8 mouse cellular contexts compared by ENCODE assay signal in genomic region chr9:123845120-123845519, GRCm38 (mm10). TPM values are rescaled to one million over a fixed set of nuclear protein-coding genes. Genes with fewer than 3 reads are reported as not detected.
A peak's percentile ranks its signal among the peaks of the same experiment; 100 is the strongest.
DNase-seq lines count a peak whose midpoint lies in the region; ATAC-seq lines count a peak whose summit lies in the region.

No protein-coding gene starts in this region.

- H3K4me1 ChIP-seq in kidney, embryonic 15.5 days = peaks cover 3% of the 10 kb centered on the region
- peaks cover 41% of the 10 kb centered on the region for H3K4me1 ChIP-seq in heart, embryonic 12.5 days (replicated peaks)
- peaks cover 2% of the 10 kb centered on the region for H3K4me1 ChIP-seq in hindbrain, embryonic 16.5 days (ENCODE audit: control insufficient read depth, insufficient read depth, low read depth, low read length)

- WGBS in kidney, embryonic 15.5 days = 58% methylated on average over 3 of the region's 3 CpGs
- 8% methylated on average over 3 of the region's 3 CpGs for WGBS in heart, embryonic 12.5 days
- 71% methylated on average over 3 of the region's 3 CpGs for WGBS in hindbrain, embryonic 16.5 days

- peak; percentile 16 for DNase-seq in kidney, adult 9 months
- DNase-seq in adrenal gland, postnatal 10 days = peak; percentile 16
- DNase-seq in lung, postnatal 4 days = peak; percentile 24 to 34
- DNase-seq in neural tube, embryonic 10.5 days (ENCODE audit: extremely low spot score, low spot score) = no peak
- DNase-seq in frontal cortex, adult 2 months (ENCODE audit: extremely low spot score in 1 of 2, low spot score in 1 of 2) = no peak

- H3K4me3 ChIP-seq in kidney, embryonic 15.5 days (replicated peaks) = no peak overlapping the region
- no peak overlapping the region for H3K4me3 ChIP-seq in heart, embryonic 12.5 days
- no peak overlapping the region for H3K4me3 ChIP-seq in hindbrain, embryonic 16.5 days (ENCODE audit: low read length)

- H3K27me3 ChIP-seq in kidney, embryonic 15.5 days = no peaks in the 10 kb centered on the region
- no peaks in the 10 kb centered on the region for H3K27me3 ChIP-seq in heart, embryonic 12.5 days (replicated peaks)
- no peaks in the 10 kb centered on the region for H3K27me3 ChIP-seq in hindbrain, embryonic 16.5 days (replicated peaks; ENCODE audit: control insufficient read depth, insufficient read depth, low read length)

- no peaks in the 10 kb centered on the region for H3K9me3 ChIP-seq in kidney, embryonic 15.5 days (replicated peaks)
- no peaks in the 10 kb centered on the region for H3K9me3 ChIP-seq in heart, embryonic 12.5 days (replicated peaks)
- H3K9me3 ChIP-seq in hindbrain, embryonic 16.5 days (ENCODE audit: control insufficient read depth, low read length) = no peaks in the 10 kb centered on the region

- peaks cover 20% of the 10 kb centered on the region for H3K36me3 ChIP-seq in kidney, embryonic 15.5 days
- H3K36me3 ChIP-seq in heart, embryonic 12.5 days = peaks cover 21% of the 10 kb centered on the region
- H3K36me3 ChIP-seq in hindbrain, embryonic 16.5 days (ENCODE audit: control insufficient read depth, insufficient read depth, low read length) = peaks cover 1% of the 10 kb centered on the region; the same call in 1 of the 2 replicates

- no peak overlapping the region for H3K9ac ChIP-seq in kidney, embryonic 15.5 days
- peak overlapping the region; percentile 14; the same call in 1 of the 2 replicates for H3K9ac ChIP-seq in heart, embryonic 12.5 days
- no peak overlapping the region for H3K9ac ChIP-seq in hindbrain, embryonic 16.5 days (ENCODE audit: low read depth, low read length)

- no peak for ATAC-seq in kidney, embryonic 15.5 days (replicated peaks; ENCODE audit: low FRiP score)
- peak; percentile 84 for ATAC-seq in heart, embryonic 12.5 days (ENCODE audit: insufficient number of reproducible peaks, low FRiP score)
- no peak for ATAC-seq in hindbrain, embryonic 16.5 days

- no peak overlapping the region for H3K27ac ChIP-seq in kidney, embryonic 15.5 days
- H3K27ac ChIP-seq in heart, embryonic 12.5 days (ENCODE audit: poor library complexity, severe bottlenecking) = peak overlapping the region; percentile 96
- no peak overlapping the region for H3K27ac ChIP-seq in hindbrain, embryonic 16.5 days (ENCODE audit: low read depth, low read length)

- no peak overlapping the region for H3K4me2 ChIP-seq in kidney, embryonic 15.5 days
- peak overlapping the region; percentile 44 for H3K4me2 ChIP-seq in heart, embryonic 12.5 days
- H3K4me2 ChIP-seq in hindbrain, embryonic 16.5 days (ENCODE audit: low read length) = no peak overlapping the region

RNA-seq across cellular contexts. Expression of gene Fyco1, which starts 6.6 kb away (rescaled TPM):
- polyA plus RNA-seq in kidney, embryonic 15.5 days (2015; fragmentation: Nextera tagmentation; extraction: Ambion mirVana) = 12.4 and 15.1 TPM in 2 replicates
- 10 to 100 TPM; 42.6 to 60.7 TPM for total RNA-seq in adrenal gland, postnatal 10 days (2021)
- 30.3 and 31.0 TPM in 2 replicates for polyA plus RNA-seq in heart, embryonic 12.5 days (2016; fragmentation: Nextera tagmentation; extraction: Ambion mirVana)
- polyA plus RNA-seq in frontal cortex, adult 2 months (2012; rRNA removed) = 23.1 and 23.7 TPM in 2 replicates
- 14.7 and 17.0 TPM in 2 replicates for polyA plus RNA-seq in hindbrain, embryonic 16.5 days (2015; fragmentation: Nextera tagmentation; extraction: Ambion mirVana)

RNA-seq across cellular contexts. Expression of gene Xcr1, which starts 16.7 kb away (rescaled TPM):
- polyA plus RNA-seq in kidney, embryonic 15.5 days (2015; fragmentation: Nextera tagmentation; extraction: Ambion mirVana) = not detected in 2 replicates
- under 1 TPM; 0.15 to 0.27 TPM for total RNA-seq in adrenal gland, postnatal 10 days (2021)
- polyA plus RNA-seq in heart, embryonic 12.5 days (2016; fragmentation: Nextera tagmentation; extraction: Ambion mirVana) = not detected in 2 replicates
- polyA plus RNA-seq in frontal cortex, adult 2 months (2012; rRNA removed) = not detected in 2 replicates
- polyA plus RNA-seq in hindbrain, embryonic 16.5 days (2015; fragmentation: Nextera tagmentation; extraction: Ambion mirVana) = 0.04 and 0.07 TPM in 2 replicates

RNA-seq across cellular contexts. Expression of gene Cxcr6, which starts 38.8 kb away (rescaled TPM):
- 0.29 TPM in 1 of 2 replicates, not detected in the other for polyA plus RNA-seq in kidney, embryonic 15.5 days (2015; fragmentation: Nextera tagmentation; extraction: Ambion mirVana)
- under 1 TPM; 0.30 to 0.54 TPM for total RNA-seq in adrenal gland, postnatal 10 days (2021)
- polyA plus RNA-seq in heart, embryonic 12.5 days (2016; fragmentation: Nextera tagmentation; extraction: Ambion mirVana) = 0.37 and 0.48 TPM in 2 replicates
- polyA plus RNA-seq in frontal cortex, adult 2 months (2012; rRNA removed) = 0.12 and 0.13 TPM in 2 replicates
- 0.07 and 0.18 TPM in 2 replicates for polyA plus RNA-seq in hindbrain, embryonic 16.5 days (2015; fragmentation: Nextera tagmentation; extraction: Ambion mirVana)

Comparison
In these comparisons a context has a peak if more than half of its experiments do, and no peak if none do; other contexts are left out.
1. DNase-seq: peak in kidney, adult 9 months (single experiment), adrenal gland, postnatal 10 days (single experiment) and lung, postnatal 4 days (2 of 2); none in neural tube, embryonic 10.5 days (single experiment) and frontal cortex, adult 2 months (0 of 2).